8 mouse cellular contexts compared by ENCODE assay signal in the genomic region with DNA sequence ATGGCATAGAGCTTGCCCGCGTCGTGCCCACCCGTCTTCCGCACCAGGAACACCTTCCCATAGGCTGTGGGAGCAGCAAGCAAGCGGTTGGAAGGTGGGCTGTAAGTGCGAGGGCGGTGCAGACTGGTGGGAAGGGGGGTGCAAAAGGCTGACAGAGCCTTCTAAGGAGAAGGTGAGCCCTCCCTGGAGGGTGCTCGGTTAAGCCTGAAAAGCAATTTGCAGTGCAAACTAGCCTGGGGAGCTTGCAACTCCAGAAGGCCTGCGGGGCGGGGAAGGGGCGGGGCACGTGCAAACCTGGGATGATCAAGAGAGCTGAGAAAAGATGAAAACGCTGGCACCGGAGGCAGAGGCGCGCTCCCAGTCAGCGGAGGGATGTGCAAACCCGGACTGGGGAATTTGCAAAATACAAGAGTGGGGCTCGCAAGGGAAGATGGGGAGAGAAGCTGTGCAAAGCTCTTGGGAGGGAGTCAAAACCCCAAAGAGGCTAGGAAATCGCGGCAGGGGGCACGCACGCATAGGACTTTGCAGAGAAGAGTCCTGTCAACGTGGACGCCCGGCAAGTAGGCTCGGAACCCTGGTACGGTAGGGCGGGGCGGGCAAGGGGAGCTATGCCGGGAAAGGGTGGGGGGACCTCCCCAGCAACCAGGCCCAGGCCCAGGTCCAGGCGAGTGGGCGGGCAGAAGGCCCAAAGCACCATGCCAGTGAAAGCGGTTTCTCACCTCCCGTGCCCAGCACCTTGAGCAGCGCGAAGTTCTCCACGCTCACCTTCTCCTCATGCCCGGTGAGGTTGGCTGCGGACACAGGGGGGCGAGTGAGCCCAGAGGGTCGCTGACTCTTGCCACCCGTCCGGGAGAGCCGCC. TPM values are rescaled to one million over a fixed set of nuclear protein-coding genes. Genes with fewer than 3 reads are reported as not detected.
A peak's percentile ranks its signal among the peaks of the same experiment; 100 is the strongest.
DNase-seq lines count a peak whose midpoint lies in the region; ATAC-seq and TF ChIP-seq lines count a peak whose summit lies in the region.

No protein-coding gene starts in this region.

- peak; percentile 59 for ATAC-seq in midbrain, embryonic 11.5 days (ENCODE audit: low FRiP score)
- peak; percentile 16; the same call in 1 of the 2 replicates for ATAC-seq in stomach, postnatal 0 days (ENCODE audit: low FRiP score, low TSS enrichment)

- no peak overlapping the region for H3K27ac ChIP-seq in ES-E14 (ENCODE audit: insufficient read depth, low read depth, low read length, poor library complexity, severe bottlenecking)
- no peak overlapping the region for H3K27ac ChIP-seq in midbrain, embryonic 11.5 days (ENCODE audit: low read depth, low read length)
- peak overlapping the region; percentile 30 for H3K27ac ChIP-seq in stomach, postnatal 0 days (replicated peaks)

- peaks cover 37% of the 10 kb centered on the region for H3K27me3 ChIP-seq in midbrain, embryonic 11.5 days (ENCODE audit: control insufficient read depth, insufficient read depth, low read length)
- no peaks in the 10 kb centered on the region for H3K27me3 ChIP-seq in stomach, postnatal 0 days (ENCODE audit: control insufficient read depth, insufficient read depth, low read length)

- H3K9ac ChIP-seq in ES-E14 (ENCODE audit: insufficient read depth, low read depth, low read length, poor library complexity, severe bottlenecking), result peak overlapping the region; percentile 68
- peak overlapping the region; percentile 74 for H3K9ac ChIP-seq in midbrain, embryonic 11.5 days (ENCODE audit: low read length)
- H3K9ac ChIP-seq in stomach, postnatal 0 days (ENCODE audit: low read length), result peak overlapping the region; percentile 80

- H3K4me2 ChIP-seq in midbrain, embryonic 11.5 days, result peak overlapping the region; percentile 99
- H3K4me2 ChIP-seq in stomach, postnatal 0 days (replicated peaks; ENCODE audit: low read depth), result peak overlapping the region; percentile 97

- in situ Hi-C loops in ES-E14 (cut with MboI; ENCODE audit: low sequenced_read_pairs in 2 of 2, unreplicated experiment in 2 of 2), result no loop called here

- H3K4me3 ChIP-seq in ES-E14 (ENCODE audit: insufficient read depth in 1 of 2, low read depth in 1 of 2, low read length in 2 of 2, poor library complexity in 1 of 2, severe bottlenecking in 1 of 2), result peak overlapping the region; percentile 61 to 73
- peak overlapping the region; percentile 57 for H3K4me3 ChIP-seq in midbrain, embryonic 11.5 days (ENCODE audit: low read depth, low read length)
- H3K4me3 ChIP-seq in stomach, postnatal 0 days (ENCODE audit: low read depth, low read length), result peak overlapping the region; percentile 81

- TF ChIP-seq EP300 in stomach, postnatal 0 days (optimal IDR thresholded peaks at IDR 0.05), result no peak

- no peak for TF ChIP-seq CTCF in stomach, postnatal 0 days (IDR thresholded peaks at IDR 0.05; ENCODE audit: low read depth)

- no peaks in the 10 kb centered on the region for H3K9me3 ChIP-seq in ES-E14 (ENCODE audit: control insufficient read depth, insufficient read depth, low read depth, low read length)
- H3K9me3 ChIP-seq in midbrain, embryonic 11.5 days (ENCODE audit: control insufficient read depth, low read length), result no peaks in the 10 kb centered on the region
- H3K9me3 ChIP-seq in stomach, postnatal 0 days (ENCODE audit: control insufficient read depth, low read length), result no peaks in the 10 kb centered on the region

- peak; percentile 52 to 79 for DNase-seq in adrenal gland, adult (ENCODE audit: inconsistent age in 2 of 2, low spot score in 1 of 2)
- no peak for DNase-seq in adrenal gland, postnatal 4 days (ENCODE audit: low spot score in 2 of 2)
- DNase-seq in ES-E14 (ENCODE audit: low read depth, low spot score), result no peak
- peak; percentile 61 for DNase-seq in embryo, embryonic 11 days
- DNase-seq in heart, postnatal 4 days, result peak; percentile 27
- DNase-seq in left cerebral cortex, postnatal 36 days (ENCODE audit: low spot score in 2 of 2), result peak; percentile 68 to 73
- peak; percentile 95 for DNase-seq in midbrain, embryonic 11.5 days (ENCODE audit: low spot score, missing footprints)
- DNase-seq in stomach, postnatal 0 days (ENCODE audit: low spot score), result peak; percentile 68

- intact Hi-C loops in left cerebral cortex, postnatal 36 days (cut with DNase I), result loop anchor here (5.0 kb wide), 2 partner anchors 67 to 338 kb away; a partner anchor contains a TSS

- peaks cover 6% of the 10 kb centered on the region; the same call in 1 of the 2 replicates for H3K36me3 ChIP-seq in ES-E14 (ENCODE audit: control insufficient read depth, insufficient read depth, low read length, poor library complexity, severe bottlenecking)
- no peaks in the 10 kb centered on the region for H3K36me3 ChIP-seq in midbrain, embryonic 11.5 days (ENCODE audit: control insufficient read depth, insufficient read depth, low read length)
- H3K36me3 ChIP-seq in stomach, postnatal 0 days (ENCODE audit: control insufficient read depth, insufficient read depth, low read length), result peaks cover 8% of the 10 kb centered on the region; the same call in 1 of the 2 replicates

- 1% methylated on average over 46 of the region's 46 CpGs for WGBS in midbrain, embryonic 11.5 days
- WGBS in stomach, postnatal 0 days, result 5% methylated on average over 38 of the region's 46 CpGs

- H3K4me1 ChIP-seq in ES-E14 (ENCODE audit: control insufficient read depth in 2 of 2, insufficient read depth in 2 of 2, low read length in 2 of 2, poor library complexity in 1 of 2), result peaks cover 5 to 8% of the 10 kb centered on the region in 2 experiments; a peak in 2 of 4 replicates
- peaks cover 13% of the 10 kb centered on the region for H3K4me1 ChIP-seq in midbrain, embryonic 11.5 days (ENCODE audit: control insufficient read depth, insufficient read depth, low read length)
- no peaks in the 10 kb centered on the region; the same call in 1 of the 2 replicates for H3K4me1 ChIP-seq in stomach, postnatal 0 days (replicated peaks; ENCODE audit: control insufficient read depth, insufficient read depth)

TF ChIP-seq in ES-E14, 5 proteins besides CTCF, POLR2A, EP300 and RAD21:
- TF ChIP-seq CHD2 (IDR thresholded peaks at IDR 0.05; ENCODE audit: low read depth, low read length) (no peak), HCFC1 (IDR thresholded peaks at IDR 0.05; ENCODE audit: borderline replicate concordance, insufficient read depth, low read length) (no peak), ZNF384 (IDR thresholded peaks at IDR 0.05; ENCODE audit: low read depth, low read length) (no peak), ZC3H11A (IDR thresholded peaks at IDR 0.05; ENCODE audit: borderline replicate concordance, low read depth, low read length) (no peak)
TF ChIP-seq in ES-E14: peak in this region for 0.

RNA-seq across cellular contexts. Expression of a gene that starts 0.6 kb away (rescaled TPM):
- total RNA-seq in adrenal gland, postnatal 4 days (2021), result 10 to 100 TPM; 26.9 to 33.4 TPM
- total RNA-seq in ES-E14 (2012; rRNA removed), result 11.5 and 14.4 TPM in 2 replicates
- total RNA-seq in heart, postnatal 4 days (2021), result 10 to 100 TPM; 22.6 to 28.7 TPM
- 10 to 100 TPM; 29.6 to 45.4 TPM for total RNA-seq in left cerebral cortex, postnatal 36 days (2021)
- polyA plus RNA-seq in midbrain, embryonic 11.5 days (2014; fragmentation: Nextera tagmentation; extraction: Ambion mirVana), result 4.8 and 5.1 TPM in 2 replicates
- polyA plus RNA-seq in stomach, postnatal 0 days (2015; fragmentation: Nextera tagmentation; extraction: Ambion mirVana), result 34.7 and 34.9 TPM in 2 replicates

RNA-seq across cellular contexts. Expression of a gene that starts 18.2 kb away (rescaled TPM):
- 1 to 10 TPM; 1.5 to 2.0 TPM for total RNA-seq in adrenal gland, postnatal 4 days (2021)
- 2.7 and 3.5 TPM in 2 replicates for total RNA-seq in ES-E14 (2012; rRNA removed)
- under 1 TPM; 0.41 to 0.52 TPM for total RNA-seq in heart, postnatal 4 days (2021)
- 1 to 10 TPM; 2.3 to 3.7 TPM for total RNA-seq in left cerebral cortex, postnatal 36 days (2021)
- 0.26 and 0.58 TPM in 2 replicates for polyA plus RNA-seq in midbrain, embryonic 11.5 days (2014; fragmentation: Nextera tagmentation; extraction: Ambion mirVana)
- 0.34 and 0.45 TPM in 2 replicates for polyA plus RNA-seq in stomach, postnatal 0 days (2015; fragmentation: Nextera tagmentation; extraction: Ambion mirVana)

Comparison
In these comparisons a context has a peak if more than half of its experiments do, and no peak if none do; other contexts are left out.
1. DNase-seq: peak in adrenal gland, adult (2 of 2), embryo, embryonic 11 days (single experiment), heart, postnatal 4 days (single experiment), left cerebral cortex, postnatal 36 days (2 of 2), midbrain, embryonic 11.5 days (single experiment) and stomach, postnatal 0 days (single experiment); none in adrenal gland, postnatal 4 days (0 of 2) and ES-E14 (single experiment).
2. Peak in every context shown above with its lines, with median percentiles within 50 percentile points of each other: H3K4me3 ChIP-seq and H3K9ac ChIP-seq.